Mouse (Mus musculus): ENCODE measurements around the gene Ubr4.
"Not testable (repeated sequence)": the region's sequence is repeated elsewhere in the genome, so short reads cannot be mapped to it uniquely, and the experiment has no call there.

Ubr4 gene

DNA sequence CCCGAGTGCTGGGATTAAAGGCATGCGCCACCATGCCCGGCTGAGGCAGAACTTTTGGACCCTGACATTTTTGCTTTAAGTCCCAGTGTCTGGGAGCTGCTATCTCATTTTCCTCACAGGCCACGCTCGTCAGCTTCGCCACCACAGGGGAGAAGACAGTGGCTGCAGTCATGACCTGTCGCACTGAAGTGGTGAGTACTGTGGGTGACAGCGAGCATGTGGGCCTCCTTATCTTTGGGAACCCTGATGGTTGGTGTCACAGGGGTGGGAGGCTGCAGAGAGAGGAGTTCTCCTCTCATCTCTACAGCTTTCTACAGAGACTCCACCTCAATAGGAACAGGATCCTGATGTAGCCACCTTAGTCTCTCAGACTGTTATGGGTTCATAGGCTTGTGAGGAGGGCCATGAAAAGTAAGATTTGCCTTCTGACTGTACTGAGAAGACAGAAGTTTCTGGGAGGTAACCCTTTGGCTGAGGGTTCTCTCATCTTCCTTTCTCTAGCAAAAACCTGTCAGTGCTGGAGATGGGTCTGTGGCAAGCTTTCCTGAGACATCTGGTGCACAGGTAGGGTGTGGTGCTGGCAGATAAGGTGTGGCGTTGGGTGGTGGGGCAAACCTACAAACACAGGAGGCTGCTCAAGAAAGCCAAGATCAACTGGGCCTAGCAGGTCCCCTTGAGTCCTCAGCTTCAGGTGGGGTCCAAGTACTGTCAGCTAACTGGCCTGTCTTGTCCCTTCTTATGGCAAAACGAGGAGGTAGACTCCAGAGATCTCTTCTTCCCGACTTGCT lies 8.5 kb downstream of the Ubr4 start:
- no peak for DNase-seq

DNA sequence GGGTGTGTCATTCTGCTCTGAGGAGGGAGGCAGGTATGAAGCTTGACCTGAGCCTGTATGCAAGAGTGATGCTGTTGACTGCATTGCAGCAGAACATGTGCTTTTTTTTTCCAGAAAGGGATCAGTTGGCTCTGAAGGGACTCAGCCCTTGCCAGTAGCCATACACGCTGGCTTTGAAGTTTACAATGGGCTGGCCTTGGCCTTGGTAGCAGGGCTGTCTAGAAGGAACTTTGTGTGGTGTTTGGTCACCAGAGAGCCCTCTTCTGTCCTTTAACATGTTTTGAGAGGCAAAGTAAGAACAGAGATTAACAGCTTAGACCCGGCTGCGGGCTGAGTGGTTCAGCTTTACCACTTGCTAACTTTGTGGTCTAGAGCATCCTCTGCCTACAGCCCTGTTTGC lies 14.9 kb downstream of the Ubr4 start:
- no peak for DNase-seq

DNA sequence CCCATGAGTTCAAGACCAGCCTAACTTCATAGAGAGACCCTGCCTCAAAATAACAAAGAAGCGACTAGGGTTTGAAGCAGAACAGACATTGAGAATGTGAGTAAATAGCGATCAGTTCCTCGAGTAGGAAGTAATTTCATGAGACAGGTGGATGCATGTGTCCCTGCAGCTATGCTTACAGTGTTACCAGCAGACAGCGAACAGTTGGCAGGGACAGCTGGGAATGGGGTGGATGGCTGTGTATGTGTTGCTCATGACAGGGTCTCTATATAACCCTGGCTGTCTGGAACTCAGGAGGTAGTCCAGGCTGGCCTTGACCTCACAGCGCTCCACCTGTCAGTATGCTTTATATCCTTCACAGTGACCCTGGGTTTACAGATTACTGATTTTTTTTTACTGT lies 15.6 kb downstream of the Ubr4 start:
- DNase-seq, result no peak

DNA sequence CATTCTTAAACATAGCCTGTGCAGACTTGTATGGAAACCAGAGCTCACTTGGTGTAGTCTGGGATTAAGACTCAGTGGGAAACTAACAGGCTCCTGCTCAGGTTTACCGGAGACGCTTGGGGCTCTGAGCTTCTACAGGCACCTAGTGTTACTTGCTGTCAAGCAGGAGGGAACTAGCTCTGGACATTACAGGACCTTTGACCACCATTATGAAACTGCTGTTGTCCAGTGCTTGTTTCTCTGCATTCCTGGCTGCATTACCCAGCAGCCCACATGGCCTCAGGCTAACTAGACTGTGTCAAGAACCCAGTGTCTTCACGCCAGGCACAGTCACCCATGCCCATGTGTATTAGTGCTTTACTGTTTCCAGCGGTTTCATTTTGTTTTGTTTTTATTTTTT lies 20.7 kb downstream of the Ubr4 start:
- DNase-seq, result peak; percentile 36 to 73

DNA sequence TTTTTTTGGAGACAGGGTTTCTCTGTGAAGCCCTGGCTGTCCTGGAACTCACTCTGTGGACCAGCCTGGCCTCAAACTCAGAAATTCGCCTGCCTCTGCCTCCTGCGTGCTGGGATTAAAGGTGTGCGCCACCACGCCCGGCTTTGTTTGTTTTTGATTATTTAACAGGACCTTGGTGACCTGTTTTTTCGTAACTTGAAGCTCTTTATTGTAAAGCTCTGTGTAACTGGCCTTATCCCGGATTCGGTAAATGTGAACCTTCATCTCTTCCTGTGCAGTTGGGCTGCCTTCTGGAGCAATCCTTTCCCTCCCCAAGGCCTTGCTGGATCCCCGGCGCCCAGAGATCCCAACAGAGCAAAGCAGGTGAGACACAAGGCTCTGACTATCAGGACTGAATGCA lies 21.1 kb downstream of the Ubr4 start:
- no peak for DNase-seq

DNA sequence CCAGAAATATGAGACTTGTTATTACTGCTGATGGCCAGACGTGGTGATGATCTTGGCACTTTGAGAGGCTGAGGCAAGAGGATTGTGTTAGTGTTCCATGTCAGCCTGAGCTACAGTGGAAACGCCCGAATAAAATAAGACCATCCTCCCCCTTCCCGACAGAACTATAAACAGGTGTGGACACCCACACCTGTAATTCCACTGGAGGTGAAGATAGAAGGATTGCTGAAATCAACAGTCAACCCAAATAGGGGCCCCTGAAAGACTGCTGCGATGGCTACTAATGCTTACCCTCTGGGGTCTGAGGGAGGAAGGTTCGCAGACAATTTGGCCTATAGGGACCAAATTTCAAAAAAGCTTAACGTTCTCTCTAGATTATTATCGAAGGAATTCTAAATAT lies 27.3 kb downstream of the Ubr4 start:
- no peak for DNase-seq

DNA sequence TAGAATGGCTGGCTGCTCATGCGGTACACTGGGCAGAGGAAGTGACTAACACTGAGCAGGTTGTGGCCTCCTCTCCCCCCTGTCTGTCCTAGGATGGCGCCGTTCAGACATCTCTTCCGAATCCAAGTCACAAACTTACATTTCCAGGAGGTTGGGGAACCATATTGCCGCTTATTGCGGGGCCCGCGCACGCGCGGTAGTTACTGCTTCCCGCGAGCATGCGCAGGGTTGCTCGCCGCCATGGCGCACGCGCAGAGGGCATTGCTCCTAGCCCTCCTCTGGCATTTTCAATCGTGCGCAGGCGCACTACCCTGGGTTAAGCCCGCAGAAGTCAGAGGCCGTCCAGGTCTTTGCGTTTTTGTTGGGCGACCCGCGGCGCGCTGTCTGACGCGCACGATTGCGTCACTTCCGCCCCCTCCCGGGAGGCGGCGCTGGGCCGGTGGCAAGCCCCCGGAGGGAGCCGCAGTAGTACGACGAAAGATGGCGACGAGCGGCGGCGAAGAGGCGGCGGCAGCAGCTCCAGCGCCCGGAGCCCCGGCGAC lies 27.9 kb downstream of the Ubr4 start:
- peak; percentile 99 to 100 for DNase-seq

DNA sequence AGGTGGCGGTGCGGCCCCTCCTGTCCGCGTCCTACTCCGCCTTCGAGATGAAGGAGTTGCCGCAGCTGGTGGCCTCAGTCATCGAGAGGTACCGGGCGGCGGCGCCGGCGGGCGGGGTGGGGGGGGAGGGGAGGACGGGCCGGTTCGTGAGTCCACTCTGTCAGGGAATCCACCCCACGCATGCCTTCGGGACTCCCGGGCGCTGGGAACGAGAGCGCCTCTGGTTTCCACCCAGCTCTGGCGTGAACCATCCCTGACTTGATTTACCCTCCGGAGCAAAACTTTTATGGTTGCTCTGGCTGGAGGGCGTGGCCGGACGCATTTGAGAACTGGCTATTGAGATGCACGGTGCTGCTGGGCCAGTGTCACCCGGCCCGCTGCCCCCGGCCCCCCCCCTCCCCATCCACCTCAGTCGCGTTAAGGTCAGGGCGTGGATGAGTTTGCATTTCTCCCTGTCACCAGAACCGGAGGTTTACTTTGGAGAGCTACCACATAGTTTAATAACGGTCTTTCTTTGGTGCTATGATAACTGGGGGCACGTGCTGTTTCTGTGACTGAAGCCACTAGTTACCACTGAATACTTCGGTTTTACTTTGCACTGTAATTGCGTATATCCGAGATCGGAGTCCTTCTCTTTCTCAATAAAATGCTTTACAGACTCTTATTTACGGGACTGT lies 28.5 kb downstream of the Ubr4 start:
- peak in 1 of 2 experiments; percentile 40 for DNase-seq

DNA sequence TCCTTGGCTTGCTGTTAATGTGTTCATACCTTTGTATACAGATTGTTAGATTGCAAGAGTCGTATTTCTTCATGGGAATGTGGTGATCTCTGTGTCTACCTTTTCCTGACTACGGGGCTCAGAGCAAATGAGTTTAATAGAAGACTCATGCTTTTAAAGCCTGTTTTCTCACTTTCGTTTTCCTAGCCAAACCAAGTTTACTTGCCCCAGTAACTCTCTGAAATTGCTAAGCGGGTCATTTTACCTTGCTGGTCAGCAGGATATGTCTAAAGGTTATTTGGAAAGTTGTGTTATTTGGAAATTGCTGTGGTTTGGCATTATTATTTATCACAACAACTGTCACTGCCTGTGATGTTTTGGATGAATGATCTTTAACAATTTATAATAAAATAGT lies 29.0 kb downstream of the Ubr4 start:
- no peak for DNase-seq

DNA sequence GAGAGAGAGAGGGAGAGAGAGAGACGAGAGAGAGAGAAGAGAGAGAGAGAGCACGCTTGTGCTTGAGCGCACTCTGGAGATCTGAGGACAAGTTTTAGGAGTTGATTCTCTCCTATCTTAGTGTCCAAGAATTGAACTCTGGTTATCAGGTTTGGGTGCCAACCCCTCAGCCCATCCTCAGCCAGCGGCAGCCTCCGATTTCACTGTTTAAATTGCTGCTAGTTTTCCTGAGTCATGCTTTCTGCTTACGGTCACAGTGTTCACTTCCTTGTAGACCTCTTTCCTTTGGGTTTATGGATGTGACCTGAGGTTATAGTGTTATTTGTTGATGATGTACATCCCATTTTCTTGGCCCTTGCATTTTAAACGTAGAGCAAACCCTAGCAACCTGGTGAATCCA lies 29.8 kb downstream of the Ubr4 start:
- DNase-seq, result no peak

DNA sequence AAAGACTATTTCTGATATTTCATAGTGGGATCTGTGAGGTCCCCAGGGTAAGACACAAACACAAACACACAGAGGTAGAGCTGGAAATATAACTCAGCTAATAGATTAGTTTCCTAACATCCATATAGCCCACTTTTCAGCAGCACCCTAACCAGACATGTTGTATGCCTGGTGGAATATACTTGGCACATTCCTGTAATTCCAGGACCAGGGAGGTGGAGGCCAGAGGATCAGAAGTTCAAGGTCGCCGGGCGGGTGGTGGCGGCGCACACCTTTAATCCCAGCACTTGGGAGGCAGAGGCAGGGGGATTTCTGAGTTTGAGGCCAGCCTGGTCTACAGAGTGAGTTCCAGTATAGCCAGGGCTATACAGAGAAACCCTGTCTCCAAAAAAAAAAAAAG lies 33.4 kb downstream of the Ubr4 start:
- not testable (repeated sequence) for DNase-seq

DNA sequence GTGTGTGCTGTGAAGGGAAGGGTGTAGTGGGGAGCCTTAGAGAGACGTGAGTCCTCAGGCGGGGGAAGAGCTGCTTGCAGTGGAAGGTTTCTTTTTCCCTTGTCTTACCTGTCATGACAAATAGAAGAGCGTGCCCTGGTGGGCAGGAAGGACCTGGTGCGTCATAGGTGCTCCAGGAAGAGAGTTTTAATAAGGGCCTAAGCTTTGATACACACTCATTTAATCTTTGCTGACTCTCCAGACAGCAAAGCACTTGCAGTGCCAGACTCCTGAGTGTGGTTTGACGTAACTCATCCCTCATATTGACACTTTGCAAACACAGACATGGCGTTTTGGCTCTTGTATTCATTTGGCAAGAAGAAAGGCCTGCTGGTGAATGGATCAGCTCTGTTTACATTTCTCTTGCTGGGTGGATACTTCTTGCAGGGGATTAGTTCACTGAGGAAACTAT lies 34.5 kb downstream of the Ubr4 start:
- peak in 1 of 2 experiments; percentile 27 for DNase-seq

DNA sequence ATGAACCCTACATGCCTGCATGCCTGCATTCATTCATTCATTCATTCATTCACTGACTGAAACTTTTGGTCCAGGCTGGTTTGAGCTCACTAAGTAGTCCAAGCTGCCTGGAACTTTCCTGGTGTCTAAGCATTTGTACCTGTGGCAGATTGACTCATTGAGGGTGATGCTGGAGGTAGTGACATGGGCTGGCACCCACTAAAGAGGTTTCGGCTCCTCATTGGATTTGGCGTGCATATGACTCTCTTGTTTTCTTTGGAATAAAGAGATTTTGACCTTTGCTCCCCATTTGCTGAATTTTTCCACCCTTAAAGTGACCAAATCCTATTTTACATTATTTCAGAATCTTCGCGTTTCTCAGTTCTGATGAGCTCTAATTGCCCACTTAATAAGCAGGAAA lies 37.1 kb downstream of the Ubr4 start:
- DNase-seq, result peak in 1 of 2 experiments; percentile 17

DNA sequence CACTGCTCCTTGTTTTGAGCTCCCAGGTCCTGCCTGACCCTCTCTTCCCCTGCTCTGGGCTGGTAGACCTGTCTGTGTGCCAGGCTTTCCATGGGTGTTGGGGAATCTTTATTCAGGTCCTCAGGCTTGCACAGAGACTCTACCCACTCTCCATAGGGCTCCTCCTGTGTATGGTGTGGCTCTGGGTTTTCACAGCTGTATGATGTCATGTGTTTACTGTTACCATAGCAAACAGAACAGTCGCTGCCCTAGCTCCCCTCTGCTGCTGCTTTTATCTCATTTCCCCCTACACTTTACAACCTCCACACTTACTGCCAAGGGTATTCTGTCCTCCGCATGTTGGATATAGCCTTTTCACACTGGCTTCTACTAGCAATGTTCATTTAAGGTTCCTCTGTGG lies 43.0 kb downstream of the Ubr4 start:
- DNase-seq, result no peak

DNA sequence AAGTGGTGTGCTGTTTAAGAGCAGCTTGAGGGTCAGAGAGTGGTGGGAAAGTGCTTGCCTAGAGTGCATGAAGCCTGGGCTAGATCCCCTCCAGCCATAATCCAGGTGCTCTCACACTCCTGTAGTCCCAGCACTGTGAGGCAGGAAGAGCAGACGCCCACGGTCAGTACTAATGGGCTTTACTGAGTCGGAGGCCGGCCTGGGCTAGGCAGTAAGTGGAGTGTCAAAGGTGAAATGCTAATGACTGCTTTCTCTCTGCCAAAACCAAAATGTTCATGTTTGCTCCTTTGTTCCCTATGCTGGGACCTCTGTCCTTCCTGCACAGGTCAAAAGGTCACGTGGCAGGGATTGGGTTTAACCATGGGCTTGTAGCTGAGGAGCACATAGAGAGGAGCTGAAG lies 48.1 kb downstream of the Ubr4 start:
- no peak for DNase-seq

DNA sequence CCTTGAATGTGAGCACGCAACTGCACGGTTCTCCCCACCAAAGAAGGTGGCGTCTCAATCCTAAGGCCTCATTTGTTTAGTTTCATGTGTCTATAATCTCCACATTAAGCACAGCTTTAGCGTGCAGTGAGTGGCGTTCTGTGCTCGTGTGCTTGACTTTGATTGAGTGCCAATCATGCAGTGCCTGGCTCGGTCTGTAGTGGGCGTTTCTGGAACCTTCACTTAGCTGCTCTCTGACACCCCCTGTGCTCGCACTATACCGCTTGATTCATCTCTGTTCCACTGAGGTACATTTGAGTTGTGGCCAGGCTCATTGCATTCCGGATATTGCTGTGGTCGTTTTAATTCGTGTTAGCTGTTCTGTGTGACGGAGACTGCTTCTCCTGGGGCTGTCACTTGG lies 50.8 kb downstream of the Ubr4 start:
- DNase-seq, result no peak

DNA sequence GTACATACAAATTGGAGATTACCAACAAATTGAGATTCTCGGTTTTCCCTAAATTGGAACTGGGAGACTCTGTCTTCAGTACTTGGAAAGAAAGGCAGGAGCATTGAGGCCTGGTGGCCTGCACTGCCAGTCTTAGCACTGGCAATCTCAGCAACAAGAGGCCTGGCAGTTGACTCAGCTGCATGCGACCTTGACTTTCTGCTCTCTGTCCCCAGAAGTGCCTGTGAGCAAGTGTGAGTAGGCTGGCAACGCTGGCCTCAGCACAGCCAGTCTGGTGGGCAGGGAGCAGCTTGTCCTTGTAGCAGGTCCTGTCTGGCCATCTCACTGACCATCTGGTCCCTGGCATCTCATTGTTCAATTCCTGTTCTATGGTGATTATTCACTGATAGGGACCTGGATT lies 58.9 kb downstream of the Ubr4 start:
- no peak for DNase-seq

DNA sequence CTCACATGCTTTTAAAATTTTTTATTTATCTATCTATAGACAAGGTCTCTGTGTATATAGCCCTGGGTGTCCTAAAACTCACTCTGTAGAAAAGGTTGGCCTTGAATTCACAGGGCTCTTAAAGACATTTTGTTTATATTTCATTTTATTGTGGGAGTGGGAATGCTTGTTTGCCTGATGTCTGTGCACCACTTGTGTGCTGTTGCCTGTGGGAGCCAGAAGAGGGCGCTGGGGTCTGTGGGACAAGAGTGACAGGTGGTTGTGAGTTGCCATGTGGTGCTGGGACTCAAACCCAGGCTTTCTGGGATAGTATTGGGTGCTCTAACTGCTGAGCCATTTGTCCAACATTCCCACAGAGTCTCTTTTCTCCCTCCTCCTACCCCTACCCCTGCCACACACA lies 65.5 kb downstream of the Ubr4 start:
- no peak for DNase-seq

DNA sequence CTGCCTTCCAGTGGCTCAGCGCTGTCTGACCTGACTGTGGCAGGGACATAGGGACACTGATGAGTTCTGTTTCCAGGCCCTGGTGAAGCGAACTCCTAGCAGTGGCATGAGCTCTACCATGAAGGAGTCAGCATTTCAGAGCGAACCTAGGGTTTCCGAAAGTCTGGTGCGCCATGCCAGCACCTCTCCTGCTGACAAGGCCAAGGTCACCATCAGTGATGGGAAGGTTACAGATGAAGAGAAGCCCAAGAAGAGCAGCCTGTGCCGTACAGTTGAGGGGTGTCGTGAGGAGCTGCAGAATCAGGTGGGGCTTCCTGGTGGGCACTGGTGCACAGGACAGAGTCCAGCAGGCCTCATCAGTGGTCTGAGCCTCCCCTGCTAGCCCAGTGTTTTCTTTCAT lies 69.2 kb downstream of the Ubr4 start:
- DNase-seq, result no peak

DNA sequence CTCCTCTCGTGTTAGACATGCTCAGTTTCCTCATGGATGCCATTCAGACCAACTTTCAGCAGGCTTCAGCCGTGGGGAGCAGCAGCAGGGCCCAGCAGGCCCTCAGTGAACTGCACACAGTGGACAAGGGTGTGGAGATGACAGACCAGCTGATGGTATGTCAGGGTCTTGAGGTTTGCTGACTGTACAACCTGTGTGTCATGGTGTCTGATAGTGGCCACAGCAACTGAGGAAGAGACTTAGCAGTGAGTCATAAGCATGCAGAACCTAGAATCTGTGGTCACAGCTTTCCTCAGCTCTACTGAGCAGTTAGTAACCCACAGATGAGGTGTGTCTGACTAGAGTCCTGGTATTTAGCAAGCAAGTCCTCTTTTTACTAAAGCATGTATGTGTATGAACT lies 70.0 kb downstream of the Ubr4 start:
- no peak for DNase-seq

DNA sequence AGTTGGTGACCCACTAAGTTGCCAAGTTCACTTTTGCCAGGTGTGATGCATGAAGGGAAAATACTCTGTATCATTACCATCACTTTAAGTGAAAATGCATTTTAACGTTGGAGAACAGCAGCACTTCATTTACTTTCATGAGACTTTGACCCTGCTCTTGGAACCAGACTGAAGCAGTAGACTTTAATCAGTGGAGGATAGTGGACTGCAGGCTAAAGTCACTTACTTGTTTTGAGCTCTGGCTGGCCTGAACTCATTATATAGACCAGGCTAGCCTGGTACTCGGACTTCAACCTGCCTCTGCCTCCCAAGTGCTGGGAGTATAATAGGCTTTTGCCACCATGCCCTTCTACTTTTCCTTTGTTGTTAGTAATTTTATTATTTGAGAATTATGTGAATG lies 70.9 kb downstream of the Ubr4 start:
- DNase-seq, result peak; percentile 33 to 63

DNA sequence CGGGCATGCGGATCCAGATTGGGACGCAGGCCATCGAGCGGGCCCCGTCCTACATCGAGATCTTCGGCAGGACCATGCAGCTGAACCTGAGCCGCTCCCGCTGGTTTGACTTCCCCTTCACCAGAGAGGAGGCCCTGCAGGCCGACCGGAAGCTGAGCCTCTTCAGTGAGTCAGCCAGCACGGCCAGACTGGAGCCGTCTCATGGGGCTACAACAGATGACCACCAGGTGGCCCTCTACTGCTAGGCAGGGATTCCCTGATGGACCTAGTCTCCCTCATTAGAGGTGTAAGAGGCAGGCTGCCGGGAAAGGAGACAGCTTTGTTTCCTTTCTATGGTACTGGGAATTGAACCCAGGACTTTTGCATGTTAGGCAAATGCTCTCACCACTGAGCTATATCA lies 77.8 kb downstream of the Ubr4 start:
- peak; percentile 66 to 83 for DNase-seq

DNA sequence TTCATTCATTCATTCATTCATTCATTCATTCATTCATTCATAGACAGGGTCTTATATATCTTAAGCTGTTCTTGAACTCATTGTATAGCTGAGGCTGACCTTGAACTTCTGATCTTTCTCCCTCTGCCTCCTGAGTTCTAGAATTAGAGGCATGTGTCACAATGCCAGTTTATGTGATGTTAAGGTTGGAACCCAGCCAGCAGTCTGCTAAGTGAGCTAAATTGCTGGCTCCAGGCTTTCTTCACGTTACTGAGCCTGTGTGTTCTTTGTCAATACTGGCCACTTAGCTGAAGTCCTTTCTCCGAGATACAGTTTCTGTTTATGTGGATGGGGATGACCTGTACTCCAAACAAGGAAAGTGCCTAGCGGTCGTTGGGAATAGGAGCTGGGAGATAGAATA lies 78.5 kb downstream of the Ubr4 start:
- DNase-seq, result no peak

Data from kidney, postnatal 36 days (tissue).